16 mouse cellular contexts compared by ENCODE assay signal in genomic region chr14:14492041-14492440, GRCm38 (mm10).
"Had no signal": no experiment of that assay in that cellular context is flagged by ENCODE, and none has a peak within 500 bp of the region (broad histone marks: within the 10 kb centered on the region; RNA-seq: fewer than 3 reads in every experiment).

No protein-coding gene starts in this region.

- H3K36me3 ChIP-seq: lung, embryonic 15.5 days; midbrain, embryonic 13.5 days; midbrain, embryonic 15.5 days; neural tube, embryonic 12.5 days; stomach, embryonic 15.5 days had no signal

- H3K4me3 ChIP-seq: lung, embryonic 15.5 days; megakaryocyte, embryonic 14.5 days; midbrain, embryonic 13.5 days; midbrain, embryonic 15.5 days; neural tube, embryonic 12.5 days; stomach, embryonic 15.5 days had no signal

- H3K27me3 ChIP-seq: lung, embryonic 15.5 days; megakaryocyte, embryonic 14.5 days; midbrain, embryonic 13.5 days; midbrain, embryonic 15.5 days; neural tube, embryonic 12.5 days; stomach, embryonic 15.5 days had no signal

- DNase-seq: liver, postnatal 0 days; lung, adult 2 months; lung, postnatal 14 days; lung, postnatal 36 days; right cerebral cortex, postnatal 14 days; thymus, adult 2 months; thymus, postnatal 25 days; thymus, postnatal 4 days had no signal

- H3K4me1 ChIP-seq: lung, embryonic 15.5 days; midbrain, embryonic 13.5 days; midbrain, embryonic 15.5 days; neural tube, embryonic 12.5 days; stomach, embryonic 15.5 days had no signal

- H3K27ac ChIP-seq: lung, embryonic 15.5 days; macrophage; midbrain, embryonic 13.5 days; midbrain, embryonic 15.5 days; neural tube, embryonic 12.5 days; stomach, embryonic 15.5 days; stomach, postnatal 0 days had no signal
